Mouse (Mus musculus) liver, embryonic 14.5 days (tissue): Measurements from ENCODE around the gene Sarnp.

ENCODE experiments used
- CTCF ChIP-seq: IDR thresholded peaks from 2 replicates; pipeline ENCODE4 v1.5.1; 2016; ENCODE audit warnings: antibody characterized with exemption, low read depth, control low read depth
- EP300 ChIP-seq: IDR thresholded peaks from 2 replicates; pipeline ENCODE4 v1.6.1; 2016; ENCODE audit warnings: antibody characterized with exemption, low read depth

- no peak for TF ChIP-seq CTCF
- no peak for TF ChIP-seq EP300
Observed at GRCm38 (mm10) chr10:128843260-128843659, 26.1 kb downstream of the Sarnp start.
